Mouse (Mus musculus): ENCODE results near the gene Abcc4. TPM values are rescaled to one million over a fixed set of nuclear protein-coding genes. Genes with fewer than 3 reads are reported as not detected.

Abcc4 gene
- total and polyA plus RNA-seq, 2 experiments = 0.89 to 3.0 TPM

DNA sequence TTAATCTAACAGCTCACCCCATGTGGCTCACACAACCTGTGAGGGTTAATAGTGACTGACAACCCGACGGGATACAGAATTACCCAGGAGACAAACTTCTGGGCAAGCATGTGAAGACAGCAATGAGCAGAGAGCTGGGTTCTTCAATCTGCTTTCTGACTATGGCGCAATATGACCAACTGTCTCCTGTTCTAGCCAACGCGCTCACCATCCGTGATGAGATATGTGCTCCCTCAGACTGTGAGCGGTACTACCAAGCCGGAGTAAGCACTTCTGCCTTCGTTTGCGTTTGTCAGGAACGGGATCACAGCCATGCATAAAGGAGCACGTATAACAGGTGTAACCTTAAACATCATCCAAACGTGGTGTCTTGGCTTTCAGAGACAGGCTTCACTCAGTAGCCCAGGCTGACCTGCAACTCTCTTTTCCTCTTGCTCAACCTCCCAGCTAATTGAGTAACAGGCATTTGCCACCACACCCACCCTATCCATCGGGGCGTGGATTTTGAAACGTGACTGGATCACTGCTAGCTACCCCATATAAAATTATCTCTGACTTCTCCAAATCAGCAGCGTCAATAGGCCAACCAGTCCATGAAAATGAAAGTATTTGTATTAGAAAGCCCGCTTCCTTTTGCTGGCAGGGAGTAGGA lies 43.3 kb downstream of the Abcc4 start:
- peak; percentile 51 for DNase-seq (ENCODE audit: extremely low read depth, low read depth, low spot score)
- H3K9ac ChIP-seq (ENCODE audit: low read depth, low read length) = no peak overlapping the region
- peaks cover 2% of the 10 kb centered on the region for H3K4me1 ChIP-seq (ENCODE audit: control insufficient read depth, insufficient read depth, low read length)
- no peaks in the 10 kb centered on the region for H3K79me2 ChIP-seq (ENCODE audit: control insufficient read depth, insufficient read depth, low read length)
- H3K27ac ChIP-seq (replicated peaks; ENCODE audit: insufficient read depth, low read depth, low read length) = no peak overlapping the region
- H3K36me3 ChIP-seq (ENCODE audit: control insufficient read depth, insufficient read depth, low read length) = no peaks in the 10 kb centered on the region
- WGBS = 57% methylated on average over 18 of the region's 18 CpGs
- H3K27me3 ChIP-seq (ENCODE audit: control insufficient read depth, insufficient read depth, low read length) = no peaks in the 10 kb centered on the region; the same call in 1 of the 2 replicates
- H3K4me3 ChIP-seq (ENCODE audit: insufficient read depth, low read depth, low read length) = no peak overlapping the region
- TF ChIP-seq POLR2A (IDR thresholded peaks at IDR 0.05; ENCODE audit: extremely low read depth, insufficient read depth, low read length) = no peak
- TF ChIP-seq CTCF (IDR thresholded peaks at IDR 0.05; ENCODE audit: low read depth, low read length) = no peak

DNA sequence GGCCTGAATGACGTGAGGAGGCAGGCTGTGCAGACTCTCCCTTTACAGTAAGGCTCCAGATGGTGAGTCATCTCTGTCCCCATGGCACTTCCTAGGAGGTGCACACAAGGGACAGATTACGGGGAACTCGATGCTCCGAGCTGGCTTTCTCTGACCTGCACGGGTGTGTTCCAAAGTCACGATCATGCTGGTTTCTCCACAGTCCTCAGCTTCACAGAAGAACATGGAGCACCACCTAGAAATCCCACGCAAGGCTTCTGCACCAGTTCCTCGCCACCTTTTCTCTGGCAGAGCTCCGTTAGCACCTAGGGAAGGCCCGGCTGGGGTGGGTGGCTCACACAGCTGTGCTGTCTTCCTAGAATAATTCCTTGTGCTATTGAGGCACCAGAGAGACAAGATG lies 43.9 kb downstream of the Abcc4 start:
- 88% methylated on average over 10 of the region's 10 CpGs for WGBS
- H3K36me3 ChIP-seq (ENCODE audit: control insufficient read depth, insufficient read depth, low read length) = no peaks in the 10 kb centered on the region
- no peak overlapping the region for H3K9ac ChIP-seq (ENCODE audit: low read depth, low read length)
- no peaks in the 10 kb centered on the region for H3K79me2 ChIP-seq (ENCODE audit: control insufficient read depth, insufficient read depth, low read length)
- TF ChIP-seq POLR2A (IDR thresholded peaks at IDR 0.05; ENCODE audit: extremely low read depth, insufficient read depth, low read length) (no peak), CTCF (IDR thresholded peaks at IDR 0.05; ENCODE audit: low read depth, low read length) (no peak)
- H3K27me3 ChIP-seq (ENCODE audit: control insufficient read depth, insufficient read depth, low read length) = no peaks in the 10 kb centered on the region; the same call in 1 of the 2 replicates
- peaks cover under 1% of the 10 kb centered on the region; the same call in 1 of the 2 replicates for H3K4me1 ChIP-seq (ENCODE audit: control insufficient read depth, insufficient read depth, low read length)
- no peak overlapping the region for H3K4me3 ChIP-seq (ENCODE audit: insufficient read depth, low read depth, low read length)
- no peak for DNase-seq (ENCODE audit: extremely low read depth, low read depth, low spot score)
- no peak overlapping the region for H3K27ac ChIP-seq (replicated peaks; ENCODE audit: insufficient read depth, low read depth, low read length)

DNA sequence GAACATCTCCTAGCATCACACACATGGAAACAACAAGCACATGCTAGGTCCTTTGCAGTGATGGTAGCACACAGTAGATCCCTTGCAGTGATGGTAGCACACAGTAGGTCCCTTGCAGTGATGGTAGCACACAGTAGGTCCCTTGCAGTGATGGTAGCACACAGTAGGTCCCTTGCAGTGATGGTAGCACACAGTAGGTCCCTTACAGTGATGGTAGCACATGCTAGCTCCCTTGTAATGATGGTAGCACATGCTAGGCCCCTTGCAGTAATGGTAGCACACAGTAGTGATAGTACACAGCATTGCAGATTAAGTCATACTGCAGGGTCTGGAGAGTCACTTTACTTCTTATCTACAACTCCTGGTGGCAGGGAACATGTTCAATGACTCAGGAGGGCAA lies 46.8 kb downstream of the Abcc4 start:
- DNase-seq (ENCODE audit: extremely low read depth, low read depth, low spot score) = no peak
- no peak overlapping the region for H3K9ac ChIP-seq (ENCODE audit: low read depth, low read length)
- peaks cover 2% of the 10 kb centered on the region; the same call in 1 of the 2 replicates for H3K27me3 ChIP-seq (ENCODE audit: control insufficient read depth, insufficient read depth, low read length)
- H3K27ac ChIP-seq (replicated peaks; ENCODE audit: insufficient read depth, low read depth, low read length) = no peak overlapping the region
- H3K36me3 ChIP-seq (ENCODE audit: control insufficient read depth, insufficient read depth, low read length) = no peaks in the 10 kb centered on the region
- H3K4me1 ChIP-seq (ENCODE audit: control insufficient read depth, insufficient read depth, low read length) = no peaks in the 10 kb centered on the region
- no peak overlapping the region for H3K4me3 ChIP-seq (ENCODE audit: insufficient read depth, low read depth, low read length)
- TF ChIP-seq POLR2A (IDR thresholded peaks at IDR 0.05; ENCODE audit: extremely low read depth, insufficient read depth, low read length) (no peak), CTCF (IDR thresholded peaks at IDR 0.05; ENCODE audit: low read depth, low read length) (no peak)
- no peaks in the 10 kb centered on the region for H3K79me2 ChIP-seq (ENCODE audit: control insufficient read depth, insufficient read depth, low read length)

DNA sequence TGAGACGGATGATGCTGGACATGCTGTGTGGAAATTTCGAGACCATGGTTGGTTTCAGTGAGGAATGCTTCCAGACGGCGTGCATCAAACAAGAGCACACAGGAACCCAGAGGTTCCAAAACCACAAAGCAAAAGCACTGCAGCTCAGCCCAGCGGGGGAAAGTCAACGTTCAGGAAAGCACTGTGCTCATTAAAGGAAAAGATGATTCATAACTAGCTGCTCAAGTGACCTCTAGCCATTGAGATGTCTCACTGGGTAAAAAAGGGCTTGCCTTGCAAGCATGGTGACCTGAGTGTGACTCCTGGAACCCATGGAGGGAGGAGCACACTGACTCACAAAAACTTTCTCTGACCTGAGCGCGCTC lies 47.7 kb downstream of the Abcc4 start:
- no peak overlapping the region for H3K4me3 ChIP-seq (ENCODE audit: insufficient read depth, low read depth, low read length)
- peaks cover 2% of the 10 kb centered on the region; the same call in 1 of the 2 replicates for H3K27me3 ChIP-seq (ENCODE audit: control insufficient read depth, insufficient read depth, low read length)
- DNase-seq (ENCODE audit: extremely low read depth, low read depth, low spot score) = no peak
- H3K9ac ChIP-seq (ENCODE audit: low read depth, low read length) = no peak overlapping the region
- H3K4me1 ChIP-seq (ENCODE audit: control insufficient read depth, insufficient read depth, low read length) = no peaks in the 10 kb centered on the region
- H3K36me3 ChIP-seq (ENCODE audit: control insufficient read depth, insufficient read depth, low read length) = no peaks in the 10 kb centered on the region
- WGBS = 92% methylated on average over 8 of the region's 8 CpGs
- no peaks in the 10 kb centered on the region for H3K79me2 ChIP-seq (ENCODE audit: control insufficient read depth, insufficient read depth, low read length)
- TF ChIP-seq CTCF (IDR thresholded peaks at IDR 0.05; ENCODE audit: low read depth, low read length) = no peak
- no peak for TF ChIP-seq POLR2A (IDR thresholded peaks at IDR 0.05; ENCODE audit: extremely low read depth, insufficient read depth, low read length)
- no peak overlapping the region for H3K27ac ChIP-seq (replicated peaks; ENCODE audit: insufficient read depth, low read depth, low read length)

DNA sequence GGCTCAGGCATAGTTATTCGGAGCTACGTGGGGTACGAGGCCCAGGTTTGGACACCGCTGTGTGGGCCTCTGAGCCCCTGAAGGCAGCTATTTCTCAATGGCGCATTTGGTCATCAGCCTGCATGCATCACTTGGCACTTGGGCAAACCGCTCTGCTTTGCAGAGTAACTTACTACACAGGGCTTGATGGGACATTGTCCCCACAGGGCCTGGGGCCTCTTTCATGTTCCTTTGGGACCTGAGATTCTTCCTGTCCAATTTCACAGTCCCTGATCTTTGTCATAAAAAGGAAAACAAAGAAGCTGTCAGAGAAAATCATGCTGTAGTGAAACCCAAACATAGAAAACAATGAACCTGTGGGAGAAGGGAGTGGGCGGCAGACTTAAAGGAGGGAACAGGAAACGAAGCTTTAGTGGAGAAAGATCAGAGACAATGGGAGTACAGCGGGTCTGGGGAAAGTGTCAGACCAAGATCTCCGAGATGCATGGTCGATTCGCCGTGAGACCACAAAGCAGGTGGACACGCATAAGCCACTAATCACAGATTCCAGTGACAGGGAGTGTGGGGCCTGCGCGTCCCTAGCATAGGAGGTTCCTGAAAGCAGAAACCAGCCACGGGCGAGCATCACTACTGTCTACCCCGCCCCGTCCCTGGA lies 48.2 kb downstream of the Abcc4 start:
- Histone ChIP-seq H3K9ac (ENCODE audit: low read depth, low read length) (no peak overlapping the region), H3K4me1 (ENCODE audit: control insufficient read depth, insufficient read depth, low read length) (no peaks in the 10 kb centered on the region), H3K79me2 (ENCODE audit: control insufficient read depth, insufficient read depth, low read length) (no peaks in the 10 kb centered on the region), H3K36me3 (ENCODE audit: control insufficient read depth, insufficient read depth, low read length) (no peaks in the 10 kb centered on the region), H3K27ac (replicated peaks; ENCODE audit: insufficient read depth, low read depth, low read length) (no peak overlapping the region), H3K4me3 (ENCODE audit: insufficient read depth, low read depth, low read length) (no peak overlapping the region), H3K27me3 (ENCODE audit: control insufficient read depth, insufficient read depth, low read length) (peaks cover 2% of the 10 kb centered on the region; the same call in 1 of the 2 replicates)
- 92% methylated on average over 20 of the region's 20 CpGs for WGBS
- DNase-seq (ENCODE audit: extremely low read depth, low read depth, low spot score) = no peak
- no peak for TF ChIP-seq CTCF (IDR thresholded peaks at IDR 0.05; ENCODE audit: low read depth, low read length)
- no peak for TF ChIP-seq POLR2A (IDR thresholded peaks at IDR 0.05; ENCODE audit: extremely low read depth, insufficient read depth, low read length)

DNA sequence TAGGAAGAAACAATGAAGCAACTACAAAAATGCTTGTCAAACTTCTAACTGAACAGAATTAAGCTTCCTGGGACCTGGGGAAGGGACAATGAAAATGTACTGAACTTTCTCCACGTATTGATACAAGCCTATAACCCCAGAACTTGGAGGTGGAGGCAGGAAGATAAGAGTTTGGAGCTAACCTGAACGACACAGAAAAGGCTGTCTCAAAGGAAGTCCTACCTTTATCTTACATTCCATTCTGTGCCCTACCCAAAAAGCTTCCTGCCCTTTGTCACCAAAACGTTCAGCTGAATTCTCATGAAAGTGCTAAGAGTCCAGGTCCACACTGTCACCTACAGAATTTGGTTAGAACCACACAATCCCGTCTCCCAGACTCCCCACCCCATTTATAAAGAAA lies 48.8 kb downstream of the Abcc4 start:
- no peak overlapping the region for H3K4me3 ChIP-seq (ENCODE audit: insufficient read depth, low read depth, low read length)
- H3K4me1 ChIP-seq (ENCODE audit: control insufficient read depth, insufficient read depth, low read length) = no peaks in the 10 kb centered on the region
- peaks cover 2% of the 10 kb centered on the region; the same call in 1 of the 2 replicates for H3K27me3 ChIP-seq (ENCODE audit: control insufficient read depth, insufficient read depth, low read length)
- no peak overlapping the region for H3K9ac ChIP-seq (ENCODE audit: low read depth, low read length)
- no peaks in the 10 kb centered on the region for H3K36me3 ChIP-seq (ENCODE audit: control insufficient read depth, insufficient read depth, low read length)
- no peak for DNase-seq (ENCODE audit: extremely low read depth, low read depth, low spot score)
- 73% methylated on average over 4 of the region's 4 CpGs for WGBS
- no peak overlapping the region for H3K27ac ChIP-seq (replicated peaks; ENCODE audit: insufficient read depth, low read depth, low read length)
- TF ChIP-seq CTCF (IDR thresholded peaks at IDR 0.05; ENCODE audit: low read depth, low read length) (no peak), POLR2A (IDR thresholded peaks at IDR 0.05; ENCODE audit: extremely low read depth, insufficient read depth, low read length) (no peak)
- no peaks in the 10 kb centered on the region for H3K79me2 ChIP-seq (ENCODE audit: control insufficient read depth, insufficient read depth, low read length)

Data from liver, adult 2 months (tissue).